Mouse (Mus musculus) lung, postnatal 0 days (tissue): ENCODE results near the gene H1foo.
A peak's percentile ranks its signal among the peaks of the same experiment; 100 is the strongest.

Source experiments
- CTCF ChIP-seq: IDR thresholded peaks from 2 replicates; pipeline ENCODE4 v1.5.1; 2016; ENCODE audit warnings: antibody characterized with exemption, mild to moderate bottlenecking
- EP300 ChIP-seq: IDR thresholded peaks from 2 replicates; pipeline ENCODE4 v1.6.1; 2016; ENCODE audit warnings: antibody characterized with exemption, mild to moderate bottlenecking, control low read depth

- no peak for TF ChIP-seq EP300
- TF ChIP-seq CTCF: peak; percentile 74
Measured at GRCm38 (mm10) chr6:115962439-115963085, 17.8 kb downstream of the H1foo start.
